Mouse (Mus musculus) myocyte (in vitro differentiated cells): ENCODE data around the gene Kif21a. TPM values are rescaled to one million over a fixed set of nuclear protein-coding genes. Genes with fewer than 3 reads are reported as not detected.

Experiments
- H3K27me3 ChIP-seq: one replicate; pipeline ENCODE4 v1.6.1; 2011; ENCODE audit not compliant: control insufficient read depth, insufficient read depth, insufficient read length
- H3K36me3 ChIP-seq: one replicate; pipeline ENCODE4 v1.6.1; 2011; ENCODE audit not compliant: control insufficient read depth, insufficient read depth
- H3K4me2 ChIP-seq: one replicate; pipeline ENCODE4 v1.6.1; 2011; ENCODE audit warnings: low read depth, control low read depth
- H3K4me3 ChIP-seq: one replicate; pipeline ENCODE4 v1.5.1; 2011; ENCODE audit warnings: mild to moderate bottlenecking, control low read depth, moderate library complexity
- H3K79me2 ChIP-seq: one replicate; pipeline ENCODE4 v1.6.1; 2011; ENCODE audit not compliant: control insufficient read depth, insufficient read depth
- H3ac ChIP-seq: one replicate; pipeline ENCODE4 v1.6.1; 2011; ENCODE audit not compliant: control insufficient read depth, insufficient read length
- CEBPB ChIP-seq: IDR thresholded peaks from 2 replicates; pipeline ENCODE4 v1.6.1; 2011; ENCODE audit warnings: mild to moderate bottlenecking, moderate library complexity; ENCODE audit not compliant: poor library complexity, insufficient read depth, severe bottlenecking
- E2F4 ChIP-seq: IDR thresholded peaks from one replicate; pipeline ENCODE4 v1.6.1; 2011; ENCODE audit warnings: mild to moderate bottlenecking, control low read depth, moderate library complexity; ENCODE audit not compliant: insufficient read depth
- MAX ChIP-seq: IDR thresholded peaks from one replicate; pipeline ENCODE4 v1.6.1; 2011; ENCODE audit warnings: low read depth, mild to moderate bottlenecking, control low read depth
- MYOD1 ChIP-seq, 3 experiments: IDR thresholded peaks; one replicate each; pipeline ENCODE4 v1.6.1; 2011; ENCODE audit warnings: control low read depth in 2 of 3, low read depth in 2 of 3, mild to moderate bottlenecking in 2 of 3, moderate library complexity in 1 of 3; ENCODE audit not compliant: insufficient read length in 2 of 3, control insufficient read depth in 1 of 3
- MYOG ChIP-seq, 3 experiments: IDR thresholded peaks; one replicate each; pipeline ENCODE4 v1.6.1; 2011; ENCODE audit warnings: control low read depth in 2 of 3, low read depth in 2 of 3, mild to moderate bottlenecking in 2 of 3; ENCODE audit not compliant: insufficient read length in 2 of 3, control insufficient read depth in 1 of 3, insufficient read depth in 1 of 3
- POLR2A ChIP-seq: IDR thresholded peaks from one replicate; pipeline ENCODE4 v1.6.1; 2011; ENCODE audit warnings: low read depth, mild to moderate bottlenecking, control low read depth, moderate library complexity; ENCODE audit not compliant: insufficient read length
- POLR2AphosphoS2 ChIP-seq: IDR thresholded peaks from one replicate; pipeline ENCODE4 v1.6.1; 2011; ENCODE audit warnings: low read depth, control low read depth; ENCODE audit not compliant: insufficient read length
- REST ChIP-seq: IDR thresholded peaks from one replicate; pipeline ENCODE4 v1.6.1; 2011; ENCODE audit warnings: mild to moderate bottlenecking, control low read depth, moderate library complexity; ENCODE audit not compliant: insufficient read depth, insufficient read length
- SRF ChIP-seq: IDR thresholded peaks from one replicate; pipeline ENCODE4 v1.6.1; 2011; ENCODE audit warnings: low read depth; ENCODE audit not compliant: control insufficient read depth, insufficient read length
- TCF12 ChIP-seq: IDR thresholded peaks from one replicate; pipeline ENCODE4 v1.6.1; 2011; ENCODE audit warnings: mild to moderate bottlenecking, control low read depth; ENCODE audit not compliant: poor library complexity, insufficient read depth, severe bottlenecking
- TCF3 ChIP-seq: IDR thresholded peaks from one replicate; pipeline ENCODE4 v1.6.1; 2011; ENCODE audit warnings: low read depth, control low read depth; ENCODE audit not compliant: insufficient read length
- USF1 ChIP-seq: IDR thresholded peaks from one replicate; pipeline ENCODE4 v1.6.1; 2011; ENCODE audit warnings: low read depth, mild to moderate bottlenecking, control low read depth, moderate library complexity
- polyA plus RNA-seq: library from polyadenylated mRNA; unstranded; fragments of >200 nt; fragmentation: generic; extraction: Trizol; gene quantifications from one replicate; pipeline ENCODE4 v1.2.1, GENCODE M21; 2012; ENCODE audit warnings: missing spikeins

Kif21a gene
- polyA plus RNA-seq, 1 experiment, result 2.5 TPM

DNA sequence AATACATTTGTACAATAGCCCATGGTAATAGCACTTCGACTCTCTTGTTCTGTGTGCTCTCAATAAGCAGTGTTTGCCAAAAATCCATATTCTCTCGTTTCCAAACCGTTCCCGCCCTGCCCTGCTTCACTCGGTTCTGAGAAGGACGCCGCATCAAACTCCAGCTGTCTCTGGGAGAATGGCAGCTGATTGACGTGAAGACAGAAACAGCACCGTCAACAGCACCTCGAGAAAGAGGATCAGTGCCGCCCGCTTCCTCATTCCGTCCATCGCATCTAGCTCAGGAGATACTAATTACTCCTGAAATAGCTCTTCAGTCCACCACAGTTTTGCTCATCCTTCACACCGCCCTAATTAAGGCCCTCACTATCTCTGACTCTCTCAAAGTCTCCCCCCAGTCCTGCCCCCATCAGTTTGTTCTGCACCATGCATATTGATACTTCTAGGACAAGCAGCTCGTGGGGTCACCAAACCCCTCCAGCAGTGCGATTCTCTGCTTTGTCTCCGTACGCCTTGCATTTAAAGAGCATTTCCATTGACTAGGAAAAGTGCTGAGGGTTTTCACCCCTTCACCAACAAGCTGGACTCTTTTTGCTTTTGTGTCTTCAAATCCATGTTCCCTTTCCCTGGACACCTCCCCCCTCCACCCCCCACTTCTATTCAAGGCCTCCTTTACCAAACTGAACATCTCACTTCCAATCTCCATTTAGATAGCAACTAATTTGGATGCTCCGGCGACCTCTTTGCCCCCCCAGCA lies 49.3 kb downstream of the Kif21a start:
- H3K27me3 ChIP-seq, result no peaks in the 10 kb centered on the region
- H3K79me2 ChIP-seq, result no peaks in the 10 kb centered on the region
- no peak overlapping the region for H3ac ChIP-seq
- no peaks in the 10 kb centered on the region for H3K36me3 ChIP-seq
- no peak overlapping the region for H3K4me2 ChIP-seq
- no peak for TF ChIP-seq MYOG (IDR thresholded peaks at IDR 0.05; ENCODE audit: control insufficient read depth in 1 of 3, insufficient read depth in 1 of 3, insufficient read length in 2 of 3, low read depth in 2 of 3)
- TF ChIP-seq POLR2A, result no peak
- TF ChIP-seq TCF12, result no peak
- no peak for TF ChIP-seq MYOD1 (IDR thresholded peaks at IDR 0.05; ENCODE audit: control insufficient read depth in 1 of 3, insufficient read length in 2 of 3, low read depth in 2 of 3)
- no peak for TF ChIP-seq REST
- TF ChIP-seq POLR2AphosphoS2, result no peak
- no peak for TF ChIP-seq TCF3
- TF ChIP-seq SRF, result no peak
- TF ChIP-seq CEBPB, result no peak
- TF ChIP-seq E2F4, result no peak
- TF ChIP-seq USF1, result no peak
- H3K4me3 ChIP-seq, result no peak overlapping the region

DNA sequence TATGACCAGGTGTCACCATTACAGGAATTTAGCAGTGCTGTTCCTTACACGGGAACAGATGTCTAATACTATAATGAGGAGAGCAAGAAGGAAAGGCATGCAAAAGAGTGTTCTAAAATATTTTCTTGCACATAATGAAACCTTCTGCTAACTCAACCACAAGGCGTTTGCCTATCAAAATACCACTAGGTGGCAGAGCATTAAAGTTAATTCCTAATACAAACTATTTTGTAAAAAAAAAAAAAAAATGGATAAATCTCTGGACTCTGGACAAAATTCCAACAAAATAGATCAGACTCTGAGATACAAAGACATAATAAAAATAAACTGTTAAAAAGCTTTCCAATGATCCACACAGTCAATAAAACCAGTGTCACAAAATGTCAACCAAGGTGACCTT lies 56.9 kb downstream of the Kif21a start:
- no peaks in the 10 kb centered on the region for H3K79me2 ChIP-seq
- no peak for TF ChIP-seq E2F4
- no peak overlapping the region for H3ac ChIP-seq
- peak overlapping the region; percentile 93 for H3K4me2 ChIP-seq
- no peaks in the 10 kb centered on the region for H3K27me3 ChIP-seq
- no peaks in the 10 kb centered on the region for H3K36me3 ChIP-seq
- H3K4me3 ChIP-seq, result no peak overlapping the region

DNA sequence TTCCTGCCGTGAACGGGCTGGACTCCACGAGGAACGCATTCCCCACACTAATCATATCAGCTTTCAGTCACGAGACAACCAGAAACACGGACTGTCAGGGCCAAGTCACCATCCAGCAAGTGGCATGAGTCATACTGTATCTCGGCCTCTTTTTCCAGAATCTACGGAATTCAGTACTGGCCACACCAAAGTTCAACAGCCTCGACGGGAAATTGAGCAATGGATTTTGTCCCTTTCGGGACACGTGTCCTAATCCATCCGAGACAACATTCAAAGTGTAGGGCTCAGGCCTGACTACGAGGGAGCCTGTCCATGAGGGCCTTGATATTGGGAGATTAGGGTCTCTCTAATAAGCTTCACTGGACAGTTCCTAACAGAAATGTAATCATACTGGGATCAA lies 57.4 kb downstream of the Kif21a start:
- Histone ChIP-seq H3ac (no peak overlapping the region), H3K4me2 (peak overlapping the region; percentile 93), H3K36me3 (no peaks in the 10 kb centered on the region), H3K4me3 (no peak overlapping the region), H3K79me2 (no peaks in the 10 kb centered on the region), H3K27me3 (no peaks in the 10 kb centered on the region)
- no peak for TF ChIP-seq REST
- TF ChIP-seq POLR2A, result no peak
- peak; percentile 94 for TF ChIP-seq CEBPB
- TF ChIP-seq MYOD1 (IDR thresholded peaks at IDR 0.05; ENCODE audit: control insufficient read depth in 1 of 3, insufficient read length in 2 of 3, low read depth in 2 of 3), result peak in 1 of 3 experiments; percentile 45
- no peak for TF ChIP-seq TCF12
- TF ChIP-seq MAX, result peak; percentile 88
- TF ChIP-seq USF1, result peak; percentile 77
- TF ChIP-seq E2F4, result no peak
- TF ChIP-seq MYOG (IDR thresholded peaks at IDR 0.05; ENCODE audit: control insufficient read depth in 1 of 3, insufficient read depth in 1 of 3, insufficient read length in 2 of 3, low read depth in 2 of 3), result no peak
- peak; percentile 33 for TF ChIP-seq SRF
- no peak for TF ChIP-seq TCF3
- TF ChIP-seq POLR2AphosphoS2, result no peak

DNA sequence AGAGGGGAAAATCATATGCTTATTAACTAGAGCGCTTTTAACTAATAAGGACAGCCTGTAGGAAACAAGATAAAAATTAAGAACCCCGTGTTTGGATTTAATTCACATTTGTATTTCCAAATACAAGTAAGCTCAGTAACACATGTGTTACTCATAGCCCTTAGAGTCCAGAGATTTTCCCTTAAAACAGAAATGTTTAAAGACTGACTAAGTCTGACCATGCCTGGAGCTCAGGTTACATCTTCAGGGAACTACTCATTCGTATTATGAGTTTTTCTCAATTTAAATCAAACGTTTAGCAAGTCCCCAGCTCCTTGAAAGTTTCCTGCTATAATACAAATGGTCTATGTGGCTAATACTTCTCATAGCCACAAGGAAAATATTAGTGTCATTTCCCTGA lies 57.9 kb downstream of the Kif21a start:
- Histone ChIP-seq H3K79me2 (no peaks in the 10 kb centered on the region), H3K4me3 (no peak overlapping the region), H3ac (no peak overlapping the region), H3K27me3 (no peaks in the 10 kb centered on the region), H3K36me3 (no peaks in the 10 kb centered on the region), H3K4me2 (peak overlapping the region; percentile 68)
- TF ChIP-seq E2F4, result no peak
- TF ChIP-seq MAX, result no peak
- TF ChIP-seq MYOD1 (IDR thresholded peaks at IDR 0.05; ENCODE audit: control insufficient read depth in 1 of 3, insufficient read length in 2 of 3, low read depth in 2 of 3), result no peak
- no peak for TF ChIP-seq TCF12
- TF ChIP-seq USF1, result no peak
- TF ChIP-seq TCF3, result no peak
- no peak for TF ChIP-seq CEBPB
- no peak for TF ChIP-seq POLR2A
- TF ChIP-seq POLR2AphosphoS2, result no peak
- TF ChIP-seq MYOG (IDR thresholded peaks at IDR 0.05; ENCODE audit: control insufficient read depth in 1 of 3, insufficient read depth in 1 of 3, insufficient read length in 2 of 3, low read depth in 2 of 3), result no peak
- TF ChIP-seq SRF, result no peak
- no peak for TF ChIP-seq REST

- Histone ChIP-seq H3K4me3 (no peak overlapping the region), H3K79me2 (no peaks in the 10 kb centered on the region), H3ac (no peak overlapping the region), H3K4me2 (no peak overlapping the region), H3K27me3 (no peaks in the 10 kb centered on the region), H3K36me3 (no peaks in the 10 kb centered on the region)
- no peak for TF ChIP-seq CEBPB
- TF ChIP-seq POLR2AphosphoS2, result no peak
- no peak for TF ChIP-seq REST
- no peak for TF ChIP-seq MYOG (IDR thresholded peaks at IDR 0.05; ENCODE audit: control insufficient read depth in 1 of 3, insufficient read depth in 1 of 3, insufficient read length in 2 of 3, low read depth in 2 of 3)
- no peak for TF ChIP-seq USF1
- TF ChIP-seq SRF, result no peak
These were observed 62.0 kb downstream of the Kif21a start for GRCm38 (mm10) chr15:90987714-90988250.
